Mouse (Mus musculus) erythroblast, adult 5-6 weeks (primary cell): ENCODE results near the gene Meaf6. TPM values are rescaled to one million over a fixed set of nuclear protein-coding genes. Genes with fewer than 3 reads are reported as not detected.

Experiments used
- ATAC-seq: replicated peaks from 2 replicates; pipeline ENCODE4 v1.8.0; 2016; ENCODE audit warnings: moderate number of reproducible peaks, mild to moderate bottlenecking, moderate TSS enrichment, inconsistent platforms; ENCODE audit not compliant: poor library complexity, low FRiP score, severe bottlenecking
- total RNA-seq, 2 experiments: library from RNA; stranded (forward) in 1 of 2; stranded (reverse) in 1 of 2; fragments of 150-400 nt in 1 of 2; fragments of 200-764, 138-1000 nt in 1 of 2; gene quantifications; 2 replicates each; pipeline versions ENCODE4 v1.2.3 to v1.2.4; 2015 to 2017; ENCODE audit warnings: low replicate concordance in 2 of 2

Meaf6 gene
- total RNA-seq, 2 experiments from 2014 or later, result 20.4 to 20.8 TPM

- no peak for ATAC-seq
These were observed 30.1 kb downstream of the Meaf6 start for GRCm38 (mm10) chr4:125115081-125115480.

GRCm38 (mm10) chr4:125115710-125116089 is 30.8 kb downstream of the Meaf6 start:
- ATAC-seq, result no peak

GRCm38 (mm10) chr4:125116090-125116861 is 31.3 kb downstream of the Meaf6 start:
- no peak for ATAC-seq

- ATAC-seq, result no peak
These were observed 32.0 kb downstream of the Meaf6 start for GRCm38 (mm10) chr4:125116929-125117328.

GRCm38 (mm10) chr4:125117902-125118320 is 33.0 kb downstream of the Meaf6 start:
- ATAC-seq, result no peak

GRCm38 (mm10) chr4:125119070-125119469 is 34.1 kb downstream of the Meaf6 start:
- no peak for ATAC-seq

- ATAC-seq, result no peak
These were observed 34.8 kb downstream of the Meaf6 start for GRCm38 (mm10) chr4:125119721-125120120.

- no peak for ATAC-seq
These were observed 37.7 kb downstream of the Meaf6 start for GRCm38 (mm10) chr4:125122431-125123278.

GRCm38 (mm10) chr4:125123279-125123671 is 38.3 kb downstream of the Meaf6 start:
- no peak for ATAC-seq

- no peak for ATAC-seq
These were observed 39.7 kb downstream of the Meaf6 start for GRCm38 (mm10) chr4:125124424-125125209.

GRCm38 (mm10) chr4:125125361-125125921 is 40.5 kb downstream of the Meaf6 start:
- ATAC-seq, result no peak

- ATAC-seq, result no peak
These were observed 41.3 kb downstream of the Meaf6 start for GRCm38 (mm10) chr4:125126186-125126585.

GRCm38 (mm10) chr4:125126761-125127160 is 41.8 kb downstream of the Meaf6 start:
- ATAC-seq, result no peak

GRCm38 (mm10) chr4:125127305-125128084 is 42.6 kb downstream of the Meaf6 start, which contains the start of gene Zc3h12a:
Gene Zc3h12a, minus strand, starts transcription at chr4:125127840.
- ATAC-seq, result peak; percentile 92

- ATAC-seq, result no peak
These were observed 46.6 kb downstream of the Meaf6 start for GRCm38 (mm10) chr4:125131493-125131892.

- ATAC-seq, result no peak
These were observed 47.5 kb downstream of the Meaf6 start for GRCm38 (mm10) chr4:125132394-125132793.

GRCm38 (mm10) chr4:125134192-125134591 is 49.3 kb downstream of the Meaf6 start:
- no peak for ATAC-seq

GRCm38 (mm10) chr4:125134631-125135030 is 49.7 kb downstream of the Meaf6 start:
- no peak for ATAC-seq
